Mouse (Mus musculus) kidney, postnatal 0 days (tissue): ENCODE measurements around the gene Gca. TPM values are rescaled to one million over a fixed set of nuclear protein-coding genes. Genes with fewer than 3 reads are reported as not detected.
A peak's percentile ranks its signal among the peaks of the same experiment; 100 is the strongest.
"Not testable (repeated sequence)": the region's sequence is repeated elsewhere in the genome, so short reads cannot be mapped to it uniquely, and the experiment has no call there.

Experiments used
- ATAC-seq: fragments of 200-750 bp; cut with Nextera tagmentation; replicated peaks from 2 replicates; pipeline ENCODE4 v1.8.0; 2017; ENCODE audit warnings: low read depth, moderate number of reproducible peaks, moderate TSS enrichment, moderate library complexity; ENCODE audit not compliant: low FRiP score
- DNase-seq: peaks from one replicate; pipeline ENCODE4 v3.0.0-alpha.2; 2016; ENCODE audit warnings: low spot score
- H3K27ac ChIP-seq: fragments of 300-500 bp; sonication (generic); 2 replicates; pipeline ENCODE4 v1.5.1; 2014; ENCODE audit warnings: mild to moderate bottlenecking
- H3K27me3 ChIP-seq: fragments of 300-500 bp; sonication (generic); 2 replicates; pipeline ENCODE4 v1.6.1; 2014; ENCODE audit warnings: low read length, mixed read lengths; ENCODE audit not compliant: insufficient read depth
- H3K36me3 ChIP-seq: fragments of 300-500 bp; sonication (generic); 2 replicates; pipeline ENCODE4 v1.6.1; 2014; ENCODE audit warnings: low read length, mixed read lengths; ENCODE audit not compliant: insufficient read depth
- H3K4me1 ChIP-seq: fragments of 300-500 bp; sonication (generic); replicated peaks from 2 replicates; pipeline ENCODE4 v1.6.1; 2014; ENCODE audit warnings: antibody characterized with exemption, low read length, mixed read lengths; ENCODE audit not compliant: insufficient read depth
- H3K4me2 ChIP-seq: fragments of 300-500 bp; sonication (generic); 2 replicates; pipeline ENCODE4 v1.6.1; 2014; ENCODE audit warnings: mild to moderate bottlenecking, low read length, moderate library complexity, mixed read lengths
- H3K4me3 ChIP-seq: fragments of 300-500 bp; sonication (generic); replicated peaks from 2 replicates; pipeline ENCODE4 v1.5.1; 2014; ENCODE audit warnings: low read depth, low read length
- H3K9ac ChIP-seq: fragments of 300-500 bp; sonication (generic); 2 replicates; pipeline ENCODE4 v1.6.1; 2014; ENCODE audit warnings: low read depth, low read length
- H3K9me3 ChIP-seq: fragments of 300-500 bp; sonication (generic); replicated peaks from 2 replicates; pipeline ENCODE4 v1.6.1; 2016; ENCODE audit warnings: low read length, inconsistent platforms, mixed read lengths
- CTCF ChIP-seq: IDR thresholded peaks from 2 replicates; pipeline ENCODE4 v1.5.1; 2016; ENCODE audit warnings: antibody characterized with exemption, low read depth, mild to moderate bottlenecking, moderate library complexity
- WGBS: fragments of 180-500 bp; shearing (Covaris S2); extraction: QIAGEN DNeasy Blood & Tissue Kit; methylation state at CpG from one replicate; pipeline ENCODE4 v1.1.7; 2014; 5-methylcytosine and 5-hydroxymethylcytosine counted together
- polyA plus RNA-seq: library from polyadenylated mRNA; unstranded; fragments of >200 nt; fragmentation: Nextera tagmentation; extraction: Ambion mirVana; gene quantifications from 2 replicates; pipeline ENCODE4 v1.2.1, GENCODE M21; 2015

Gca gene
- polyA plus RNA-seq, 1 experiment from 2014 or later: 19.3 TPM

- no peak overlapping the region for H3K4me2 ChIP-seq
- DNase-seq (peak; percentile 7), ATAC-seq (no peak; the same call in 1 of the 2 replicates)
- no peaks in the 10 kb centered on the region for H3K36me3 ChIP-seq
- H3K27me3 ChIP-seq: no peaks in the 10 kb centered on the region
- H3K27ac ChIP-seq: no peak overlapping the region
- no peaks in the 10 kb centered on the region for H3K4me1 ChIP-seq
- no peak overlapping the region for H3K9ac ChIP-seq
- H3K9me3 ChIP-seq: no peaks in the 10 kb centered on the region
- H3K4me3 ChIP-seq: no peak overlapping the region
- TF ChIP-seq CTCF: no peak
- 51% methylated on average over 3 of the region's 3 CpGs for WGBS
Measured at GRCm38 (mm10) chr2:62684989-62685595, 21.0 kb downstream of the Gca start.

GRCm38 (mm10) chr2:62685934-62686333, 21.8 kb downstream of the Gca start:
- Histone ChIP-seq H3K36me3 (no peaks in the 10 kb centered on the region), H3K27ac (no peak overlapping the region), H3K4me3 (no peak overlapping the region), H3K4me1 (no peaks in the 10 kb centered on the region), H3K9ac (no peak overlapping the region), H3K9me3 (no peaks in the 10 kb centered on the region), H3K27me3 (no peaks in the 10 kb centered on the region), H3K4me2 (no peak overlapping the region)
- TF ChIP-seq CTCF: no peak
- 85% methylated on average over 6 of the region's 6 CpGs for whole genome bisulfite sequencing
- ATAC-seq: no peak
- DNase-seq: no peak

- Histone ChIP-seq H3K4me1 (no peaks in the 10 kb centered on the region), H3K27me3 (no peaks in the 10 kb centered on the region), H3K27ac (no peak overlapping the region), H3K36me3 (no peaks in the 10 kb centered on the region), H3K9me3 (no peaks in the 10 kb centered on the region), H3K4me2 (no peak overlapping the region), H3K4me3 (no peak overlapping the region), H3K9ac (no peak overlapping the region)
- TF ChIP-seq CTCF: no peak
- DNase-seq: no peak
- WGBS: 89% methylated on average over 3 of the region's 3 CpGs
- ATAC-seq: no peak
Measured at GRCm38 (mm10) chr2:62706313-62706712, 42.2 kb downstream of the Gca start.

- H3K36me3 ChIP-seq: no peaks in the 10 kb centered on the region
- H3K9ac ChIP-seq: no peak overlapping the region
- H3K9me3 ChIP-seq: no peaks in the 10 kb centered on the region
- H3K27me3 ChIP-seq: no peaks in the 10 kb centered on the region
- H3K4me3 ChIP-seq: no peak overlapping the region
- WGBS: 91% methylated on average over 1 of the region's 1 CpGs
- TF ChIP-seq CTCF: no peak
- no peak overlapping the region for H3K27ac ChIP-seq
- no peak overlapping the region for H3K4me2 ChIP-seq
- no peaks in the 10 kb centered on the region for H3K4me1 ChIP-seq
- no peak for ATAC-seq
- DNase-seq: no peak
Measured at GRCm38 (mm10) chr2:62709633-62710032, 45.5 kb downstream of the Gca start.

- not testable (repeated sequence) for DNase-seq, H3K27ac ChIP-seq, H3K9ac ChIP-seq, H3K9me3 ChIP-seq, H3K4me3 ChIP-seq, H3K36me3 ChIP-seq, H3K4me1 ChIP-seq, H3K4me2 ChIP-seq, H3K27me3 ChIP-seq, ATAC-seq
- whole genome bisulfite sequencing: 97% methylated on average over 4 of the region's 4 CpGs
Measured at GRCm38 (mm10) chr2:62714362-62714761, 50.3 kb downstream of the Gca start.

- no peak overlapping the region for H3K27ac ChIP-seq
- H3K4me3 ChIP-seq: no peak overlapping the region
- DNase-seq (no peak), ATAC-seq (no peak)
- no peak for TF ChIP-seq CTCF
- no peaks in the 10 kb centered on the region for H3K27me3 ChIP-seq
- 96% methylated on average over 4 of the region's 4 CpGs for WGBS
- H3K4me1 ChIP-seq: no peaks in the 10 kb centered on the region
- no peaks in the 10 kb centered on the region for H3K36me3 ChIP-seq
- H3K9ac ChIP-seq: no peak overlapping the region
- H3K9me3 ChIP-seq: no peaks in the 10 kb centered on the region
- no peak overlapping the region for H3K4me2 ChIP-seq
Measured at GRCm38 (mm10) chr2:62715260-62715659, 51.2 kb downstream of the Gca start.

GRCm38 (mm10) chr2:62717270-62717669, 53.2 kb downstream of the Gca start:
- no peaks in the 10 kb centered on the region for H3K4me1 ChIP-seq
- H3K9me3 ChIP-seq: no peaks in the 10 kb centered on the region
- no peak for TF ChIP-seq CTCF
- H3K36me3 ChIP-seq: no peaks in the 10 kb centered on the region
- no peaks in the 10 kb centered on the region for H3K27me3 ChIP-seq
- no peak overlapping the region for H3K9ac ChIP-seq
- ATAC-seq (no peak), DNase-seq (no peak)
- H3K4me3 ChIP-seq: no peak overlapping the region
- no peak overlapping the region for H3K4me2 ChIP-seq
- no peak overlapping the region for H3K27ac ChIP-seq
- 85% methylated on average over 6 of the region's 6 CpGs for WGBS
